Mouse (Mus musculus): ENCODE data around the gene Scin.

DNA sequence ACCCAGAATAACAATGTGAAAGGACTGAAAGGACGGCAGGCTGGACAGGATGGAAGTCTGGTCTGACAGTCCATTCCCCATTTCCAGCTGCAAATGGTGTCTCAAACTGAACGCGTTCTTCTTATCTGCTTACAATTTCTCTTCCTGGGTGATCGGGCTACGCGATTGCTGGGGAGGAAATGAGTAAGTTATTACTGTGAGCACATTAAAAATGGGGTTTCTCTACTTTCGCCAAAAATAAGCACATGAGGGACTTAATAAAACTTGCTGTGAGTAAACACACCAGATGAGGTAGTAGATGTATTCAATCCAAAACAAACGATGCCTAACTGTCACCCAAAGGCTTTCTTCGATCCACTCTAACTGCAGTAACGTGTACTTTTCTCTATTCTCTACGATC lies 97.4 kb downstream of the Scin start:
- TF ChIP-seq POLR2A (IDR thresholded peaks at IDR 0.05; ENCODE audit: insufficient read depth, low read length) (no peak), CTCF (IDR thresholded peaks at IDR 0.05; ENCODE audit: low read depth, low read length) (no peak)

All from ES-Bruce4 (cell line).